Mouse (Mus musculus) urinary bladder, postnatal 0 days (tissue): ENCODE measurements around the gene Gm4302. TPM values are rescaled to one million over a fixed set of nuclear protein-coding genes. Genes with fewer than 3 reads are reported as not detected.

Experiments
- polyA plus RNA-seq: library from polyadenylated mRNA; unstranded; fragments of >200 nt; fragmentation: Nextera tagmentation; extraction: Ambion mirVana; gene quantifications from 2 replicates; pipeline ENCODE4 v1.2.1, GENCODE M21; 2015

The Gm4302 gene
- not detected in 2 replicates for polyA plus RNA-seq

DNA sequence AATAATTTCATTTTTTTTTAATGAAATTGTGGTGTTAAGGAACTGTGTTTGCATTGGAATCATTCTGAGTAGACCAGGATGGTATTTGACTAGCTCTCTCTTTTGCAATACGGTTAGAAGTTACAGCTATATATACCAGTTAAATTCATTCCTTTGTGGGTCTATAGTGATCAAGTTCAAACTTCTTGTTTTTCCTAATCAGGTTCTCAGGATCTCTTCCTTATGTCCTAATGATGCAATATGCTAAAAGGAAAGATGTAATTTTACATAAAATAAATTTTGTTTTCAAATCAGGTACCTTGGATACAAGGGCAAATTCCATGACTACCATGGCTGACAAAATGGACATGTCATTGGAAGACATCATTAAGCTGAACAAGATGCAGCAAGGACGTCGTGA is at the start of gene Gm4302:
TSS of gene Gm4302 (plus strand) at position 301 of the 400 bp plus-strand sequence.

DNA sequence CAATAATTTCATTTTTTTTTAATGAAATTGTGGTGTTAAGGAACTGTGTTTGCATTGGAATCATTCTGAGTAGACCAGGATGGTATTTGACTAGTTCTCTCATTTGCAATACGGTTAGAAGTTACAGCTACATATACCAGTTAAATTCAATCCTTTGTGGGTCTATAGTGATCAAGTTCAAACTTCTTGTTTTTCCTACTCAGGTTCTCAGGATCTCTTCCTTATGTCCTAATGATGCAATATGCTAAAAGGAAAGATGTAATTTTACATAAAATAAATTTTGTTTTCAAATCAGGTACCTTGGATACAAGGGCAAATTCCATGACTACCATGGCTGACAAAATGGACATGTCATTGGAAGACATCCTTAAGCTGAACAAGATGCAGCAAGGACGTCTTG is 5.3 kb upstream of the Gm4302 start, which contains the start of gene Gm4301:
TSS of gene Gm4301 (plus strand) at position 301 of the 400 bp plus-strand sequence.

GRCm38 (mm10) chr10:100345672-100346071 is 5.0 kb downstream of the Gm4302 start, which contains the start of gene Gm4303:
TSS of gene Gm4303 (plus strand) at chr10:100345972.

DNA sequence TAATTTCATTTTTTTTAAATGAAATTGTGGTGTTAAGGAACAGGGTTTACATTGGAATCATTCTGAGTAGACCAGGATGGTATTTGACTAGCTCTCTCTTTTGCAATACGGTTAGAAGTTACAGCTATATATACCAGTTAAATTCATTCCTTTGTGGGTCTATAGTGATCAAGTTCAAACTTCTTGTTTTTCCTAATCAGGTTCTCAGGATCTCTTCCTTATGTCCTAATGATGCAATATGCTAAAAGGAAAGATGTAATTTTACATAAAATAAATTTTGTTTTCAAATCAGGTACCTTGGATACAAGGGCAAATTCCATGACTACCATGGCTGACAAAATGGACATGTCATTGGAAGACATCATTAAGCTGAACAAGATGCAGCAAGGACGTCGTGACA is 10.2 kb downstream of the Gm4302 start, which contains the start of gene Gm4305:
TSS of gene Gm4305 (plus strand) at position 301 of the 400 bp plus-strand sequence.

GRCm38 (mm10) chr10:100361038-100361437 is 20.4 kb downstream of the Gm4302 start, which contains the start of gene Gm4307:
TSS of gene Gm4307 (plus strand) at chr10:100361338.

GRCm38 (mm10) chr10:100382460-100382859 is 41.8 kb downstream of the Gm4302 start, which contains the start of gene Gm4312:
TSS of gene Gm4312 (minus strand) at chr10:100382560.

Other genes starting within 250 kb of the Gm4302 start
- not detected in 2 replicates for gene Gm4301, start 5.2 kb upstream of the Gm4302 start, polyA plus RNA-seq
- not detected in 2 replicates for gene Gm4303, start 5.1 kb downstream of the Gm4302 start, polyA plus RNA-seq
- not detected in 2 replicates for gene Gm4305, start 10.3 kb downstream of the Gm4302 start, polyA plus RNA-seq
- not detected in 2 replicates for gene Gm4307, start 20.5 kb downstream of the Gm4302 start, polyA plus RNA-seq
- gene Gm4312, start 41.7 kb downstream of the Gm4302 start, polyA plus RNA-seq, result not detected in 2 replicates
- gene Tmtc3, start 146.5 kb downstream of the Gm4302 start, polyA plus RNA-seq, result 15.5 and 19.4 TPM in 2 replicates
- 2.6 and 3.5 TPM in 2 replicates for gene Cep290, start 146.7 kb downstream of the Gm4302 start, polyA plus RNA-seq
- gene 4930430F08Rik, start 249.6 kb downstream of the Gm4302 start, polyA plus RNA-seq, result 4.4 and 5.1 TPM in 2 replicates
- not detected in 2 replicates for gene 1700017N19Rik, start 249.6 kb downstream of the Gm4302 start, polyA plus RNA-seq